Mouse (Mus musculus): ENCODE results near the gene Gm49336. TPM values are rescaled to one million over a fixed set of nuclear protein-coding genes. Genes with fewer than 3 reads are reported as not detected.
A peak's percentile ranks its signal among the peaks of the same experiment; 100 is the strongest.

Gm49336 gene
- total RNA-seq, 2 experiments from 2014 or later: 70.3 to 75.6 TPM

GRCm38 (mm10) chr14:60250366-60250765, 941 bp downstream of the Gm49336 start:
- DNase-seq (ENCODE audit: low spot score in 2 of 2): no peak

GRCm38 (mm10) chr14:60238551-60238950, 12.8 kb downstream of the Gm49336 start:
- DNase-seq (ENCODE audit: low spot score in 2 of 2): no peak

- DNase-seq (ENCODE audit: low spot score in 2 of 2): no peak
Measured at GRCm38 (mm10) chr14:60219886-60220285, 31.4 kb downstream of the Gm49336 start.

DNA sequence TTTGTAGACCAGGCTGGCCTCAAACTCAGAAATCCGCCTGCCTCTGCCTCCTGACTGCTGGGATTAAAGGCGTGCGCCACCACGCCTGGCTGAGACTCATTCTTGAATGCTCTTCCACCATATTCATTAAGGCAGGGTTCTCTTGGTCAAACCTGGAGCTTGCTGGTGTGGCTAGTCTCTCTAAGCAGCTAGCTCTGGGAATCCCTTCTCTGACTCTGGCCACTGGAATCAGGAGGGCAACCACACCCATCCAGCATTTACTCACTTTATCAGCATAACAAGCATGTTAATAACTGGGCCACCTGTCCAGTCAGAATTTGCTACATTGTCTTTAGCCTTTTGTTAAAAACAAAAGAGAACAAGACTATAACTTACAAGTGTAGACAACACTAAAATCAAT, 33.7 kb downstream of the Gm49336 start:
- no peak for DNase-seq (ENCODE audit: low spot score in 2 of 2)

GRCm38 (mm10) chr14:60216125-60216524, 35.2 kb downstream of the Gm49336 start:
- no peak for DNase-seq (ENCODE audit: low spot score in 2 of 2)

- DNase-seq (ENCODE audit: low spot score in 2 of 2): no peak
Measured at GRCm38 (mm10) chr14:60215000-60215399, 36.3 kb downstream of the Gm49336 start.

GRCm38 (mm10) chr14:60214040-60214439, 37.3 kb downstream of the Gm49336 start:
- no peak for DNase-seq (ENCODE audit: low spot score in 2 of 2)

GRCm38 (mm10) chr14:60209166-60209565, 42.1 kb downstream of the Gm49336 start:
- no peak for DNase-seq (ENCODE audit: low spot score in 2 of 2)

GRCm38 (mm10) chr14:60204993-60205392, 46.3 kb downstream of the Gm49336 start:
- no peak for DNase-seq (ENCODE audit: low spot score in 2 of 2)

- peak; percentile 13 to 32 for DNase-seq (ENCODE audit: low spot score in 2 of 2)
Measured at GRCm38 (mm10) chr14:60196884-60197283, 54.4 kb downstream of the Gm49336 start, which contains the start of gene Atp8a2. Atp8a2 (minus strand) TSS chr14:60197179.

GRCm38 (mm10) chr14:60195999-60196398, 55.3 kb downstream of the Gm49336 start:
- DNase-seq (ENCODE audit: low spot score in 2 of 2): no peak

DNA sequence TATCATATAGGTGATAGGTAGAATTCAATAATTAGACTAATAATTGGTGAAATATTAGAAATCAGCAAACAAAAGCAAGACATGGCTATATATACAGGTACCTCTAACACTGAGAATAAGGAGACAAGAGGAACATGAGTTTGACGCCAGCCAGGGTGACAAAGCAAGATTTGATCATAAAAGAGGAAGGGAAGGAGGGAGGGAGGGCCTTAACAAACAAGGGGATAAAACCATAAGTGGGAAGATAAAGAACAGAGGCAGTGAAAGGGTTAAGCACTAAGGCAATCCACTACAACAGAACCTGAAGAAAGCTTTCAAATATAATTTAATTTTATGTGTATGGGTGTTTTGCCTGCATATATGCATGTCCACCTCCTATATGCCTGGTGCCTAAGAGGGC, 56.7 kb downstream of the Gm49336 start:
- DNase-seq (ENCODE audit: low spot score in 2 of 2): no peak

GRCm38 (mm10) chr14:60189771-60190170, 61.5 kb downstream of the Gm49336 start:
- no peak for DNase-seq (ENCODE audit: low spot score in 2 of 2)

DNA sequence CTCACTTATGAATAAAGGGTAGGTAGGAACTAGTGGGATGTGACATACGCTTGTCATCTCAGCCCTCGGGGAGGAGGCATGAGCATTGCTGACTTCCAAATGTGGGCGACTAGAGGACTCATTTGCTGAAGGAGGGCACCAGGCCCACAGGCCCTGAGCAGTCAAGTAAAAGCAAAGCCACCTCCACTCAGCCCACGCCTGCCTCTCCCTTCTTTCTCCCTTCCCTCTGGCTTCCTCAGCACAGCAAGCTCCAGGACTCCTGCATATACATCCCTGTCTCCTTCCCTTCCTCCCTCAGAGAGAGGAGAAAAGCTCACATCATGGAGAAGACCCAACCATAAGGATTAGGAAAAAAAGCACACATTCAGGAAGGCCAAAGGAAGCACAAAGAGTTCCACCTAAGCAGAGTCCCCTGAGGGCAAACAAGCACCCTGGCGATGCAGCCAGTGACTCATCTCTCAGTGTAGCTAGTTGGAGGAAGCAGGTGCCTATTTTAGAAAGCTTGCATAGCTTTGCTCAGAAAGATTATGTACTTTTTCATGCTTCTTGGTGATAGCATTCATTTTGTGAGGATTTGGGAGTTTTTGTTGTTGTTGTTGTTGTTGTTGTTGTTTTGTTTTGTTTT, 63.0 kb downstream of the Gm49336 start:
- DNase-seq (ENCODE audit: low spot score in 2 of 2): peak; percentile 34 to 63

- no peak for DNase-seq (ENCODE audit: low spot score in 2 of 2)
Measured at GRCm38 (mm10) chr14:60181306-60181705, 70.0 kb downstream of the Gm49336 start.

- DNase-seq (ENCODE audit: low spot score in 2 of 2): no peak
Measured at GRCm38 (mm10) chr14:60178571-60178955, 72.7 kb downstream of the Gm49336 start.

GRCm38 (mm10) chr14:60177614-60178570, 73.4 kb downstream of the Gm49336 start:
- peak; percentile 46 to 64 for DNase-seq (ENCODE audit: low spot score in 2 of 2)

DNA sequence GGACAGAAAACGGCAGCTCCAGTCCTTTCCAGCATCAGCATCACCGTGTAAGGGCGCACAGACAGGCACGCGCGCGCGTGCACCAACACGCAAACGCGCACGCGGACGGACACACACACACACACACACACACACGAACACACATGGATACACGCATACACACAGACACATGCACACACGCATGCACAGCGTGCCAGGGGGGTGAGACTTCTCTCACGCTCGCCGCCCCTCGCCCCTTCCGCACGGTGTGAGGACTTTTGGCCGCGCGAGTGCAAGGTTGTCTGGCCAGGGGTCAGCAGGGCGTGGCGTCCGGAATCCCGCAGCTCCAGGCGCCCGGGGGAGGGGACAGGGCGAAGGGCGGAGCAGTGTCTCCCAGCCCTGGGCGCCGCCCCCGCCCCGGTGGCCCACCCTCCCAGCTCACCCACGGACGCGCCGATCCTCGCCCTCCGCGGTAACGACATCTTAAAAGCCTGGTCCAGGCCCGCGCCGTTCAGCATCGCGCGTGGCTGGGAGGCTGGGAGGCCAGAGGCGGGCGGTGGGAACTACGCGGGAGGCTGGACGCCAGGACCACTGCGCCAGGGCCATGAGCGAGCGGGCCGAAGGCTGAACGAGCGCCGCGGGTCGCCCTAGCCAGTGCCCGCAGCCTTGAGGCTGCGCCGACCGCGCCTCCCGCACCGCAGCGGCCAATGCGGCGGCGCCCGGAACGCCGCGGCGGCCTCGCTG, 74.3 kb downstream of the Gm49336 start:
- DNase-seq (ENCODE audit: low spot score in 2 of 2): peak; percentile 57 to 76

DNA sequence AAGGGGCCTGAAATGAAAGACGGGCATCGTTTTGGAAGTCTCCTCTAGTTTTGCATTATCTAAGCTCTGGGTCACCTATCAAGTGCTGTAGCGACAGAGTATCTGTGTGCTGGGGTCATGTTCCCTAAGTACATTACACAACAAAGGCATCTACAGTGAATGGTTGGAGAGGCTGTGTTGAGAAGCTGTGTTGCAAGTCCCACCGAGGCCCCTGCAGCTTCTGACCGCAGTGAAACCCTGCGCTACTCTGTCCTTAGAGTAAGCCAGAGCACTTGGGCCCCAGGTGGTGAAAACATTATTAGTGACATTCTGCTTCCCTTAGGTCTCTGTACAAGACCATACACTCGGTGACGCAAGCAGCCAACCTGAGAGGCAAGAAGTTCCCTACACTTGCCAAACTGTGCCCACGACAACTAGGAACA, 74.8 kb downstream of the Gm49336 start:
- no peak for DNase-seq (ENCODE audit: low spot score in 2 of 2)

GRCm38 (mm10) chr14:60172286-60173055, 78.8 kb downstream of the Gm49336 start:
- no peak for DNase-seq (ENCODE audit: low spot score in 2 of 2)

All from left cerebral cortex, adult 18-20 months (tissue).